Mouse (Mus musculus): ENCODE data around the gene Col9a1. TPM values are rescaled to one million over a fixed set of nuclear protein-coding genes. Genes with fewer than 3 reads are reported as not detected.

Col9a1 gene
- polyA plus RNA-seq, 1 experiment = not detected

DNA sequence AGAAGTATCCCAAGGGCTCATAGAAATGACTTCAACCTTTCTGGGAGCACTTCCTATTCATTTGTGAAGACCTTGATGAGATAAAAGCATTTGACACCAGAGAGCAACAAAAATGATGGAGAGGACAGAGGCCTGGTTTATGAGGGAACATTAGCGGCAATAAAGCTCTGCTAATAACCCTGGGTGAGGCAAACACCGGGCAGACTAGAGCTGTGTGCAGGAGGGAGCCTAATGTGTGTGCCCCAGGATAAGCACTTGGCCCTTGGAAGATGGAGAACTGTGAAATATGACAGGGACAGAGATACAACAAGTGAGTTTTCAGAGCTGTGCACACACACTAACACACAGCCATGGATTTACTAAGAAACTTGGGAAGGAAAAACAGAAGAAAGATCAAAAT lies 115.1 kb downstream of the Col9a1 start:
- TF ChIP-seq CTCF (IDR thresholded peaks at IDR 0.05; ENCODE audit: control insufficient read depth, insufficient read depth, low read length) (no peak), POLR2A (IDR thresholded peaks at IDR 0.05; ENCODE audit: borderline replicate concordance, control insufficient read depth, low read depth, low read length) (no peak)
- no peaks in the 10 kb centered on the region for H3K4me1 ChIP-seq (ENCODE audit: control insufficient read depth, insufficient read depth, low read length)
- WGBS = 50% methylated on average over 2 of the region's 2 CpGs

DNA sequence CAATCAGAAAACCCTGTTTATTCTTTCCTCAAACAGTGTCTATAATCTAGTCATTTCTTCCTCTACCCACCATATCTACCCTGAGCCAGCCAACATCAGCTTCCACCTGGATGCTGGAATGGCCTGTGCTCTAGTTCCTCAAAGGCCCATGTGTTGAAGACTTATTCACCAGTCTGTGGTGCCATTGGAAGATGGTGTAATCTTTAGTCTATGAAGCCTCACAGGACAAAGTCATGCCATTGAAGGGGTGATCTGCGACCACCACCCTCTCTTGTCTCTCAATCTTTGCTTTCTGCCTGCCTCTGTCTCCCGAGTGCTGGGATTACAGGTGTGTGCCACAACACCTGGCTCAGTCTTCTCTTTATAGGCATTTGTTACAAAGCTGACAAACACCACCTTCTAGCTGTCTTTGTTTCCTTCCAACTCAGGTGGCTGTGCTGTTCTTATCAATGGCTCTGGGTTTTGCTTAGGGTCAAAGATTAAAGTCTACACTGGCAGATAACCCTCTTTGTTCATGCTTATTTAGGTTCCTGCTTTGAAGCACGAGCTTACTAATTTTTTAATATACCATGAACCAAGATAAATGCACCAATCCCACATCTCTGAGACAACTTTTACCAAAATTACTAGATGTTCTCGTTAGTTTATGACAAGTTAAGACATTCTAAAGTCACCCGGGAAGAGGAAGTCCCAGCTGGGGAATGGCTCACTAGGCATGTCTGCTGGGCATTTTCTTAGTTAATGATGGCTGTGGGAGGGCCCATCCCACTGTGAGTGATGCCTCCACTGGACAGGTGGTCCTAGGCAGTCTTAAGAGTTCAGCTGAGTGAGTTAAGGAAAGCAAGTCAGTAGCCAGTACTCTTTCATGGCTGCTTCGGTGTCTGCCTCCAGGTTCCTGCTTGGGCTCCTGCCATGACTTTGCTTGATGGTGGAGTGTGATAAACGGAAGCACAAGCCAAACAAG lies 117.9 kb downstream of the Col9a1 start:
- WGBS = 66% methylated on average over 7 of the region's 7 CpGs
- Histone ChIP-seq H3K4me1 (ENCODE audit: control insufficient read depth, insufficient read depth, low read length) (no peaks in the 10 kb centered on the region), H3K27ac (ENCODE audit: control insufficient read depth, insufficient read depth, low read depth, low read length, poor library complexity) (no peak overlapping the region), H3K4me3 (replicated peaks; ENCODE audit: control insufficient read depth, low read depth, low read length) (no peak overlapping the region)
- TF ChIP-seq CTCF (IDR thresholded peaks at IDR 0.05; ENCODE audit: control insufficient read depth, insufficient read depth, low read length) (no peak), POLR2A (IDR thresholded peaks at IDR 0.05; ENCODE audit: borderline replicate concordance, control insufficient read depth, low read depth, low read length) (no peak)

More for the DNA sequence above, 115.1 kb downstream of the Col9a1 start:
- no peak overlapping the region for H3K27ac ChIP-seq (ENCODE audit: control insufficient read depth, insufficient read depth, low read depth, low read length, poor library complexity)
- no peak overlapping the region for H3K4me3 ChIP-seq (replicated peaks; ENCODE audit: control insufficient read depth, low read depth, low read length)

DNA sequence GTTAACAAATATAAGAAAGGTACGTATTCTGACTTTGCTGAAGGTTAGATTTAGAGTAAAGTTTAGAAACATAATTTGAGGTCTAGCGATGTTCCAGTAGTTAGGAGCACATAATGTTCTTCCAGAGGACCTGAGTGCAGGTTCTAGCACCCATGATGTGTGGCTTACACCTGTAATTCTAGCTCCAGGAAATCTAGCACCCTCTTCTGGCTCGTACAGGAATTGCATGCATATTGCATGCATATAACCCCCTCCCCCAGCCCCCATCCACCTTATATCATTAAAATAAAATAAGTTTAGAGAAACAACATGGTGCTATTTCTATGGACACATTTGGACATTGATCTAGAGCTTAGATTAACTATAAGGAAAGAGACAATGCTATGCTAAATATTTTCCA lies 123.3 kb downstream of the Col9a1 start:
- Histone ChIP-seq H3K4me1 (ENCODE audit: control insufficient read depth, insufficient read depth, low read length) (no peaks in the 10 kb centered on the region), H3K27ac (ENCODE audit: control insufficient read depth, insufficient read depth, low read depth, low read length, poor library complexity) (no peak overlapping the region), H3K4me3 (replicated peaks; ENCODE audit: control insufficient read depth, low read depth, low read length) (no peak overlapping the region)
- 82% methylated on average over 3 of the region's 3 CpGs for WGBS
- TF ChIP-seq CTCF (IDR thresholded peaks at IDR 0.05; ENCODE audit: control insufficient read depth, insufficient read depth, low read length) (no peak), POLR2A (IDR thresholded peaks at IDR 0.05; ENCODE audit: borderline replicate concordance, control insufficient read depth, low read depth, low read length) (no peak)

Other genes starting within 250 kb of the Col9a1 start
- gene Sdhaf4, start 172.0 kb upstream of the Col9a1 start, polyA plus RNA-seq (2011; ENCODE audit: insufficient read depth, insufficient read length, low replicate concordance, missing spikeins) = 10.6 and 13.6 TPM in 2 replicates
- 0.72 and 2.2 TPM in 2 replicates for gene Fam135a, start 77.3 kb upstream of the Col9a1 start, polyA plus RNA-seq (2011; ENCODE audit: insufficient read depth, insufficient read length, low replicate concordance, missing spikeins)